Mouse (Mus musculus) heart, postnatal 36 days (tissue): ENCODE measurements around the gene Ppp2r5c. TPM values are rescaled to one million over a fixed set of nuclear protein-coding genes. Genes with fewer than 3 reads are reported as not detected.

Source experiments
- DNase-seq, 2 experiments: peaks; one replicate each; pipeline ENCODE4 v3.0.0; 2021 to 2022
- intact Hi-C: fragments of 180-260 bp; cut with DNase I; formaldehyde crosslinking; loops from one replicate; pipeline ENCODE4 v1.15.1; 2025
- total RNA-seq, 2 experiments: library from RNA; stranded (reverse); gene quantifications; 2 replicates each; pipeline ENCODE4 v1.2.3; 2021

The Ppp2r5c gene
- total RNA-seq, 2 experiments from 2014 or later, result 94.4 to 96.6 TPM

DNA sequence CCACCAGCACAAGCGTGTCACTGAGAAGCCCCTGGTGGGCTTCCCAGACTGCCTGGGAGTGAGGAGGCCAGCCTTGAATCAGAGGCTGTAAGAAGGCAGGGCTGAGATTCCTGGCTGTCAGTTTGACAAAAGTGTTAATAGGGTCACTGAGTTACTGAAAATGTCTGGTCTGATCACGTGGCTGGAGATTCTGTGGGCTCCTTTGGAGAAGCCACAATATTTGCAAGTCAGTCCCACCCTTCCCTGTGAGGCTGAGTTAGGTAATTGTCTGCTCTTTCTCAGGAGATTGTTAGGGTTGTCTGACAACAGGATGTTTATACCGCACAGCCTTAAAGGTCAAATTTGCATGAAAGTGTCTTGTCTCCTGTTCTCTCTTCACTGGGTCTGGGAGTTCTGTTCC is 57.9 kb downstream of the Ppp2r5c start:
- no peak for DNase-seq
- intact Hi-C loops, result no loop called here

DNA sequence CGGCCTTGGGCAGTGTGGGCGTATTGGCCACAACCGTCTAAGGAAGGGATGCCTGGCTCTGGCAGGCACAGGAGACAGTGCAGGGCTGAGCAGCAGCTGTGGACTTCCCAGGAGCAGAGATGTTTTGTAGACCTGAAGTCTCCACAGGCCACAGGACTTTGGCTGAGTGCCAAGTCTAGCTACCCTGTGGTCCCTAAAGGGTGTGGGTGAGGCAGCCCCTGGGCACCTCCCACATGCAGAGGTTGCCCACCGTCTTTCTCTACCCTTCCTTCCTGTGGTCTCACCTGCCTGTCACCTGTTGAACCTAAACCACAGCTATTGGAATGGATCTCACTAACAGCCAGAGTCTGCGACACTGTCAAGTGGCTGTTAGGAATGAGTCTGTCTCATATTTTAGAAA is 59.1 kb downstream of the Ppp2r5c start:
- no peak for DNase-seq
- intact Hi-C loops, result no loop called here

DNA sequence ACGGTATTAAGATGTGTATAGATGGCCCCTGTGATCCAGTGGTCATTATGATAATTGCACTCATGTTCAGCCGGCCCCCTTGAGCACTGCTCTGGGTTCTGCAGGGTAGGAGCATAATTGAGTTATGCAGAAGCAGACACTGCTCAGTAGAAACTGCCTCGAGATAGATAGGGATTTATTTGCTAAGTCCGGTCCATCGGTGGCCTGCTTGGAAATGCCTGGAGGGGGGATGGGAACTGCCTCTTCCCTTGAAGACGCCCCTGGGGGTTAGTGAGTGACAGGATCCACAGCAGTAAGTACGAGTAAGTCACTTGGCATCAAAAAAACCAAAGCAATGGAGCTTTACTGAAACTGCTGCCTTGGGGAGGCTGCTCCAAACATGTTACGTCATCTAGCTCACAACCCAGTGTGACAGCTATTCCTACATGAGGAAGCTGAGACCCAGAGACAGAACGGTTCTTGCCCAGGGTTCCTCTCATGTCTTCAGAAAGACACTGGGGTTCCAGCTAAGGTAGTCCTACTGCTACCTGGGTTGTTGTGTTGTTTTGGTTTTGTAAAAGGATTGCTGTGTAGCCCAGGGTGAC is 60.9 kb downstream of the Ppp2r5c start:
- intact Hi-C loops, result no loop called here
- no peak for DNase-seq

DNA sequence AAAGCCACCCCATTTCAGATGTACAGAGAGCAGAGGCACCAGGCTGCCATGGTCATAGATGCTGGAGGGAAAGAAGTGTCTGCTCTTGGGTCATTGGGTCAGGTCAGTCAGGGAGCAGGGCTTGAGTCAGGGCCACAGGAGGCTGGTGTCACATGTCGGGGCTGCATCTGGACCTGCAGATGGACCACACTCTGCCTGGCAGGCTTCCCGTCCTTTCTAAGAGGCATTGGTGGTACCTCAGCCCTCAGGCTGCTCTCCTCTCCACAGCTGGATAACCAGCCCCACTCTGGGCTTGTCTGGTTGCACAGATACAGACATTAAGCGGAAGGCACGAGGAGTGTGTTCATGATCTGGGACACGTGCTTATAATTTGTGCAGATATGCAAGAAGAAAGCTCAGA is 61.8 kb downstream of the Ppp2r5c start:
- DNase-seq, result no peak
- intact Hi-C loops, result no loop called here

DNA sequence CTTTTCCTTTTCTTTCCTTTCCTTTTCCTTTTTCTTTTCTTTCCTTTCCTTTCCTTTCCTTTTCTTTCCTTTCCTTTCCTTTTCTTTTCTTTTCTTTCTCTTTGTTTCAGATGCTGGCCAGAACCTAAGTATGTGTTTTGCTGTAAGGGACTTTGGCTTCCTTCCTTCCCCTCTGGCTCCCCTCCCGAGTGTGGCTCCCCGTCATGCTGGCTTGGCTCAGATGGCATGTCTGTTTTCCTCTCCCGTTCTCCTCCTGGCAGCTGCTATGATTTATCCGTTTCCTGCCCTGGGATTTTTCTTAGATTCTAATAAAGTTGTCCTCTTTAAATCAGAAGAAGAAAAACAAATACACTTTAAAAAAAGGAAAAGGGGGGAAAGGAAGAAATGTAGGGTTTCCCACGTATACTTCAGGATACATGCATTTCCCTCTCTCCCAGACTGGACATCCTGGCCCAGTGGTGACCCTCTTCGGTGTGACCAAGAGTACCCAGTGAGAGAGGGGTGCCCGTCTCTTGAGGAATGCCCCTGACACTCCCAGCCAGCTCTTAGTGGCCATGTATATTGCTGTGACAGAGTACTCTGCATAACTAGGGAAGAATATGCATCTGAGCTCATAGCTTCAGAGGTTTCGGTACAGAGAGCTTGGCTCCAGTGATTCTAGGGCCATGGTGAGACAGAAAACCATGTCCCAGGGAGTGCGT is 63.4 kb downstream of the Ppp2r5c start:
- intact Hi-C loops, result no loop called here
- peak; percentile 76 for DNase-seq

DNA sequence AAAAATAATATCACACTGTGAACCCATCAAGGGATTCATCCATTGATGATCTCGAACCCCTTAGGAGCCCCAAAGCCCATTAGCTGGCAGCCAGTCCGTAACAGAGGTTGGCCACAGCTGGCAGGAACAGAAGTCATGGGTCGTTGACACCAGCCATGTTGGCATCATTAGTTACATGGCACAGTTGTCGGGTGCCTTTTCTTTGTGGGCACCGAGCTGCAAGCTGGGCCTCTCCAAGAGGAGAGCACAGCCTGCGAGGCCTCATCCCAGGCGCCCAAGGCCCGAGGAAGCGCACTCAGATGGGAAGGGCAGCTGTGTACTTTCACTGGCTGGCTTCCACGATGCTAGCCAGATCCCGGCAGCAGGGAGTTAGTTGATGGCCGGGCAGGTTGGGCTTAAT is 64.3 kb downstream of the Ppp2r5c start:
- DNase-seq, result no peak
- intact Hi-C loops, result no loop called here

DNA sequence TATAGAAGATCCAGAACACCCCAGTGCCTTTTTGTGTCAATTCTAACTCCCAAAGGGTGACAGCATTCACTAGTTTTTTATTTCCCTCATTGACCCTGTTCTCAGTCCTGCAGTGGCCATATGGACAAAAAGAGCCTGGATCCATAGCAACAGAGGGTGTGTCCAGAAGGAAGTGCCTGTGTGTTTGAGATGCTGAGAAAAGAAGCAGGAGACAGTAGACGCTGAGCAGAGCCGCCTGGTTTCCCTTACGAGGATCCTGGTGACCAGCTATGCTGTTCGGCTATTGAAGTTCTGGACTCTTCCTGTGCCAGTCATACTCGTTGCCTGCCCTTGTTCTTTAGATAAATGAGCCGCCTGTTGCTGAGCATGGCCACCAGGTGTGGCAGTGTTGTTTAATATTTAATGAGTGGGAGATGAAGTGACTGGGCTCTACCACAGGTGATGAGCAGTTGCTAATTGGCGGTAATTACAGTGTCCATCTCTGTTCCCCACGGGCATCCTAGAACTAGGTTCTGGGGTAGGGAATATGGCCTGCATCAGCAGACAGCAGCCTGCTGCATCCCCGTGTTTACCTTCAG is 65.0 kb downstream of the Ppp2r5c start:
- no peak for DNase-seq
- intact Hi-C loops, result no loop called here

DNA sequence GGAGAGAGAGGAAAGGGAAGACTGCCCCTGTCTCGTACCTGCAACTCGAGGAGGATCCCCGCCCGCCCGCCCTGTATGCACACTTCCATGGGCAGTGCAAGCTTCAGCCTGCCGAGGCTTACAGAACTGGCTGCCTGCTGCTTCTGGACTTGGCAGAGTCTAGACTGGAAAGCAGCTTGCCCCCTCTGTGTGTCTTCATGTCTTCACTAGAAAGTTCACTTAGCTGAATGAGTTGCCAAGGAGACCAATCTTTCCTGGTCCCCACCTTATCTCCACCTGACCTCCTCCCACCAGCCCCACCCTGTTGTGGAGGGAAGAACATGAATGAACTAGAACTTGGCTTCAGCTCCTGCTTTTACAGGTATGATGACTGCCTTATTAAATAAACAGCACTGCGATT is 66.0 kb downstream of the Ppp2r5c start:
- no peak for DNase-seq
- intact Hi-C loops, result no loop called here

DNA sequence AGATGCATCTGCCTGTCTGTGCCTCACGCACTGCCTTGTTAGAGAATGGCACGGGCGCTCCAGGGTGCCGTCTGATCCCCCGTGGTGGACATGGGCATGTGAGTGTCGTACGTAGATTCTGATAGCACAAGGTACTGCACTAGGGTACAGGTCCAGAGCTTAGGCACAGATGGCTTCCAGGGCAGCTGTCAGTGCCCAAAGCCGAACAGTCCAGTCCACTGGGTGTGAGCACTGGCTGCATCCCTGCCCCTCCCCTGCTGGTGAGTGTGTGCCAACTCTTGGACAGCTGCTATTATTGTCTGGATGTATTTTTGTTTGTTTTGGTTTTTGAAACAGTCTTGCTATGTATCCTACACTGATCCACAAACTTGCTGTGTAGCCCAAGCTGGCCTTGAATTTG is 68.8 kb downstream of the Ppp2r5c start:
- no peak for DNase-seq
- intact Hi-C loops, result loop anchor here (1.0 kb wide), 1 partner anchor 20 kb away; no protein-coding TSS in a partner anchor

DNA sequence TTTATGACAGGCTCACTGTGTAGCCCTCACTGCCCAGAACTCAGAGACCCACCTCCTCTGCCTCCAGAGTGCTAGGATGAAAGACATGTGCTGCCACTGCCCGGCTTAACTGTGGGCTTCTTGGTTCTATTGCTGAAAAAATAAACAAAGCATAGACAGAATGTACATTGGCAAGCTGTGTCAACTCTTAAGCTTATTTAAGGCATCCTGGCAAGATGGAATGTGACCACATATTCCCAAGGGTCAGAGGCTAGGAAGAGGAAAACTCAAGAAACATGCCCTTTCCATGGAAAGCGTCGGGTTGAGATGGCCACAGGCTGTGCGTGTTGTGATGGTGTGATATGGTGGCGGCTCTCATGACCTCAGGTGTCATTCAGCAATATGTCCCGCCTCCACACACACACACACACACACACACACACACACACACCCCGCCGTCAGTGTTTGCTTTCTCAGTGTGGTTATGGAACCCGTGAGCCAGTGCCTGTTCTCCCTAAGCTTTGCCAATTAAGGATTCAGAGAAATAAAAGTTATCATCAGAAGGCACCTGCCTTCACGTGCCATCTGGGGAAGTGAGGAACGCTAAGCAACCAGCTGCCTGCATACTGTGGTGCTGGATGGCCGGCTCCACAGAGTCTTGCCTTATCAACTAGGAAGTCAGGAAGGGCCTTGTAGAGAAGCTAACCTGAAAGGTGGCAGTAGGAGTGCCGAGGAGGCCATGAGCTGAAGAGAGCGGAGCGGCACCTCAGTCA is 73.5 kb downstream of the Ppp2r5c start:
- DNase-seq, result no peak
- intact Hi-C loops, result no loop called here

DNA sequence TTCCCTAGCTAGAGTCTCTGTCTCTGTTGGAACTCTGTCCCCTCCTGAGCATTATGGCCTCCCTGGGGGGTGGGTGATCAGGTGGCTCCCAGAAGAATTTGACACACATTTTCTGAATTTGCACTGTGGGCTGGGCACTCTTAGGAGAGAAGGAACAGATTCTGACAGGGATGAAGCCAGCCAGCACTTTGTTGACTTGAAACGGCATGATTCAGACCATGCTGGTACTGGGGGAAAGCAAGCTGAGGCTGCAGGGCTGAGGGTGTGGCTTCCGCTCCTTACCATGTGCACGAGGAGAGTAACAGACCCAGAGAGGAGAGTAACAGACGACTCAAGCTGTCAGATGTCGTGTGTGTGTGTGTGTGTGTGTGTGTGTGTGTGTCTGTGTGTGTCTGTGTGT is 76.6 kb downstream of the Ppp2r5c start:
- intact Hi-C loops, result no loop called here
- DNase-seq, result no peak

DNA sequence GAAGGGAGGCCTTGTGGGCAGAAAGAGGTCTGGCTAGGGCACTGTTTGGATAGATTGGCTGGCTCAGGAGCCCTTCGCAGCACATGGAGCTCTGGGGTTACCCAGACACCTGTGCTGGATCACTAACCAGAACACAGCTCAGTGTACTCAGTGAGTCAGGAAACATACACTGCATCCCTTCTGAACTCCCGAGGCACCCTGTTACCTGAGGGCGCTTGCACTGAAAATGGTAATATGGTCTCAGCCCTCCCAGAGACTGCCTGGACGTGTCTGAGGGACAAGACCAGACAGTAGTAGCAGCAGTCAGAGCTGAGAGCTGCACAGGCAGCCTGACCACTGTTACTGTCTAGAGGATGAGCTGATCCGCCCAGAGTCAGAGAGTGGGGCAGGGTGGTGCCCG is 85.8 kb downstream of the Ppp2r5c start:
- no peak for DNase-seq
- intact Hi-C loops, result no loop called here

DNA sequence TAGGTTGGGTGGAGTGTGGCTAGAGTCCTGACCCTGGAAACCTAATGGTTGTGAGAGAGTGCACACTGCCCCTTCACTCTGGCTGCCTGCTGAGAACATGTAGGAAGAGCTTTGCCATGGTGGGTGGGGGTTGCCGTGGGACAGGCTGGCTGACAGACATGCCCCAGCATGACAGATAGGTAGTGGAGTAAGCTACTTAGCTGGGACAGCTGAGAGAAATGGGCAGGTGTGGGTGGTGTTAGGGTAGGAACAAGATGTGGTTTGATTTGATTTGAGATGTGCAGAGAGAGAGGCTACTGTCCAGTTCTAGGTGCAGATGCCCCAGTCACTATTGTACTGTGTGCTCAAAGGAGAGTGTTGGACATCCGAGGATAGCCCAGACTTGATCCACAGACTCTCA is 86.2 kb downstream of the Ppp2r5c start:
- intact Hi-C loops, result no loop called here

DNA sequence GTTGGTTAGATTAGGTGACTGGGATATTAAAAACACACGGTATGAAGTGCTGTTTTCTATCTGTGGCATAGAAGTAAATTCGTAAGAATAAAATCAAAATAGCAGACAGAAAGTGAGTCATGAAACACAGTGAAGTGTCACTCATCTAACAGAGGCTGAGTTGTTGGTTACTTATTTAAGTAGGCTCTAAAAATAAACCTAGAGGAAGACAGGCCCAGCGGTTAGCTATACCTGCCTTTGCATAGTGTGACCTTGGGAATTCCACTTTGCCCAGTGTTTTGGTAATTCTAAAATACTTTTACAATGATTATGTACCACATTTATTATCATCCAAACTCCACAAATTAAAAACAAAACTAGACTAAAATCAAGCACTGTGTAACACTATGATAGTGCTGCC is 86.9 kb downstream of the Ppp2r5c start:
- intact Hi-C loops, result no loop called here
- DNase-seq, result no peak

More for the DNA sequence above, 86.2 kb downstream of the Ppp2r5c start:
- no peak for DNase-seq

DNA sequence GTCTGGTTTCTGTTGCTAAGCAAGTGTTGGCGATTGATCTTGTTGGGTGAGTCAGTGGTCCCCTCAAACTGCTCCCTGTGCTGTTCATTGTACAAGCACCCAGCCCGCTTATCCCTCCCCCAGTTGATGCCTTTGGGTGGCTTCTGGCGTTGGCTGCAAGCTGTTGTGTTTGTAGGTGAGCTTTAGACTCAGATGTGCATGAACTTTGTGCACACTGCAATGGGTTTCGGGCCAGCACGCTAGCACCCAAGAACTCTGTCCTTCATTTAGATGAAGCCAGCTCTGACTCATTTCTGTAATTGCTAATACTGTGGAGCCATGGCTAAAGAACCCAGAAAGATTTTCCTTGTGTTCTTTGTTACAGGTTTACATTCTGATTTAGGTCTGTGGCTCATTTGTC is 88.4 kb downstream of the Ppp2r5c start:
- no peak for DNase-seq
- intact Hi-C loops, result no loop called here

DNA sequence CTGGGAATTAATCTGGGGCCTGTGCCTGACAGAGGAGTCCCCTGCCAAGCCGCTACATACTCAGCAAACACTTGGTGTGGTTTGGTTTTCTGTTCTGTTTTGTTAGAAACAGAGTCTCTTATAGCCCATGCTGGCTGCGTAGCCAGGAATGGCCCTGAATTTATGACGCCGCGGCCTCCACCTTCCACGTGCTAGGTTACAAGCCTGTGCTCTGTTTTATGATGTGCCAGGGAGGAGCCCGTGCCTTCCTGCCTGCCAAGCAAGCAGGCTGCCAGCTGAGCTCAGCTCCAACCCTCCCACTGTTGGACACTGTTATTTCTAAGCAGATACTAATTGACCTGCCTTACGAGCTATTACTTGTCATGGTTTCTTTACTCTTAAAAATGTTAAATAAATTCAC is 90.8 kb downstream of the Ppp2r5c start:
- intact Hi-C loops, result no loop called here
- DNase-seq, result peak; percentile 36 to 39

DNA sequence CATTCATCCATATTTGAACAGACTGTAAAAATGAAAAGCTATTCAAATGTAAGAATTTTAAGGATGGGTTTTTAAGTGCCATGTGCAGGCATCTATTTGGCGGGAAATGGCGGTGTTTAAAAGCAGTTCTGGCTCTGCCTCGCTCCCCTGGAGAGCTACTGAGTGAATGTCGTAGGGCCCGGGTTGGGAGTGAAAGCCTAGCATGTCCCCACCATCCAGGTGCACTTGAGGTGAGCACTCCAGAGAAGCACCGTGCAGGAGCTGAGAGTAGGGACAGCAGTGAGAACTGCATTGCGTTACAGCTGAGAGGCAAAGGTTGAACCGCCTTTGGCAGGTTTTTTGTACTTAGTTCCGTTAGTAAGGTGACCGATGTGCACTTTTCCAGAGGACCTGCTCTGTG is 92.4 kb downstream of the Ppp2r5c start:
- intact Hi-C loops, result no loop called here

DNA sequence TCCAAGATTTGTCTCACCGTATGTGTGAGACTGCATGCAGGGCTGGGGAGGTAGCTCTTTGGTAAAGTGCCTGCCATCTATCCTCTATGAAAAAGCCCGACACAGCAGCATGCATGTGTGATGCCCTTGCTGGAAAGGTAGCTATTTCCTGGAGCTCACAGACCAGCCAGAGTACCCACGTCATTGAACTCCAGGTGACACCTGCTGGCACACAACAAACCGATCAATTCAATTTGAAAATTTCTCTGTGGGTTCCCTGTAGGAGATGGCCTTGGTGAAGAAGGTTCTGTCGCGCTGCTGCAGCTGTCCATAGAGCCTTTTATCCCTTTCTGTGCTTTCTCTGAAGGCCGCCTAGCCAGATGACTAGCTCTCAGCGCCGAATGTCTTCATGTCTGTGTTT is 92.9 kb downstream of the Ppp2r5c start:
- no peak for DNase-seq
- intact Hi-C loops, result loop anchor here (2.0 kb wide), 1 partner anchor 85 kb away; no protein-coding TSS in a partner anchor

More for the DNA sequence above, 92.4 kb downstream of the Ppp2r5c start:
- no peak for DNase-seq

DNA sequence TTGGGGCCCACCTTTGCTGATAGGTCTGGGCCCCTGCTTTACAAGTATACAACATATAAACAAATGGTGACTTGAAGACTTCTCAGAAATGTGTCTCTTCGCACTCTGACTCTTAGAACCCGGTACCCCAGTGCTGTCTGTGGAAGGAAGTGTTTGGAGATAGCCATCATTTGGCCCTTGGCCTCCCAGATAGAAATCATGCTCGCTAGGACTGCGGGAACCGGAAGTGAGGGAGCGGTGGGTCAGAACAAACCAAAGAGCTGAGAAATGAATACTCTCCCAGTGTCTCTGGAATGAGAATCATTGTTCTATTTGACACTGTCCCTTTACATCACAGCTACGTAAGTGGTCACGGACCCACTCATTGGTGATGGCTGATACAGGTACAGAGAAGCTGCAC is 93.4 kb downstream of the Ppp2r5c start:
- intact Hi-C loops, result loop anchor here (2.0 kb wide), 1 partner anchor 85 kb away; no protein-coding TSS in a partner anchor
- no peak for DNase-seq

DNA sequence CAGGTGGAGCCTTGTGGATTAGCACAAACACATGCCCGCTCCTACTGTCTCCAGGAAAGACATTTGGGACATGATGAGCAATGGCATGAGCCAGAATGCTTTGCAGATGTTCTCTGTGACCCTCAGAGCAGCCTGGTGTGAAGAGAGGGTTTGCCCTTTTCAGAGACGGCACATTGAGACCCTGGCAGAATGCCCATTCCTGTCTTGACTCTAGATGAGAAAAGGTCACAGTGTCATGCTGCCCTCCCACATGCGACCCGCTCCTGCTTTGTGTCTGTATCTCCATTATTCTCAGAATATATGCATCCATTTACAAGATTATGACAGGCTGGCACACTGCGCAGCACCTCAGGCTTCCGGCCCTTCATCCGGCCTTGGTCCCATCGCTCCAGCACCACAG is 94.1 kb downstream of the Ppp2r5c start:
- no peak for DNase-seq

DNA sequence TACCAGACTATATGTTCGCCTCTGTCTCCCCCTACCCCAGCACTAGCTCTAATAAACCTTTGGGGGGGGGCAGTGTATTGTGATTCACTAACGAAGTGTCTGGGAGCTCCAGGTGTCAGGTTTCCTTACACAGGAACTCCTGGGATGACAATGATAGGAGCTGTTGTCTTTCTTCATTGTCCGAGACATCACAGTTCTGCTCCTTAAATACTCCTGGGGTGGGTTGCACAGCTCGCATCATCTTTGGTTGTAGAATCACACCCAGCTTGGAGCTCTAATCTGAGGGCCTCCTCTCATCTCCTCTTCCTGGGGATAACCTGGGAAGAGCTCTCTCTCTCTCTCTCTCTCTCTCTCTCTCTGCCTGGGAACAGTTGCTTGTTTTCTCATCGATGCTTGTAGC is 94.6 kb downstream of the Ppp2r5c start:
- intact Hi-C loops, result loop anchor here (2.0 kb wide), 1 partner anchor 87 kb away; no protein-coding TSS in a partner anchor
- no peak for DNase-seq

More for the DNA sequence above, 94.1 kb downstream of the Ppp2r5c start:
- intact Hi-C loops, result loop anchor here (2.0 kb wide), 1 partner anchor 86 kb away; no protein-coding TSS in a partner anchor
